Mouse (Mus musculus) kidney, adult 2 months (tissue): ENCODE data around the gene Flywch1.

Experiments
- CTCF ChIP-seq: fragments of 200-500 bp; conservative IDR thresholded peaks from 2 replicates; pipeline ENCODE4 v1.5.1; 2011; ENCODE audit warnings: low read depth, mild to moderate bottlenecking, control low read depth, low read length, moderate library complexity, mixed read lengths; ENCODE audit not compliant: insufficient read depth, insufficient read length
- POLR2A ChIP-seq: fragments of 200-500 bp; IDR thresholded peaks from one replicate; pipeline ENCODE4 v1.6.1; 2011; ENCODE audit warnings: low read depth, low read length, control low read depth

GRCm38 (mm10) chr17:23818579-23818978 is 47.2 kb upstream of the Flywch1 start:
- TF ChIP-seq CTCF (no peak), POLR2A (no peak)
